Mouse (Mus musculus): ENCODE measurements around the gene Flnc. TPM values are rescaled to one million over a fixed set of nuclear protein-coding genes. Genes with fewer than 3 reads are reported as not detected.

Flnc gene
- polyA plus RNA-seq (2014; fragmentation: Illumina TruSeq; extraction: RNeasy Lipid Tissue Mini Kit (QIAGEN cat#74804); ENCODE audit: low read depth, low replicate concordance) = 4.9 TPM

DNA sequence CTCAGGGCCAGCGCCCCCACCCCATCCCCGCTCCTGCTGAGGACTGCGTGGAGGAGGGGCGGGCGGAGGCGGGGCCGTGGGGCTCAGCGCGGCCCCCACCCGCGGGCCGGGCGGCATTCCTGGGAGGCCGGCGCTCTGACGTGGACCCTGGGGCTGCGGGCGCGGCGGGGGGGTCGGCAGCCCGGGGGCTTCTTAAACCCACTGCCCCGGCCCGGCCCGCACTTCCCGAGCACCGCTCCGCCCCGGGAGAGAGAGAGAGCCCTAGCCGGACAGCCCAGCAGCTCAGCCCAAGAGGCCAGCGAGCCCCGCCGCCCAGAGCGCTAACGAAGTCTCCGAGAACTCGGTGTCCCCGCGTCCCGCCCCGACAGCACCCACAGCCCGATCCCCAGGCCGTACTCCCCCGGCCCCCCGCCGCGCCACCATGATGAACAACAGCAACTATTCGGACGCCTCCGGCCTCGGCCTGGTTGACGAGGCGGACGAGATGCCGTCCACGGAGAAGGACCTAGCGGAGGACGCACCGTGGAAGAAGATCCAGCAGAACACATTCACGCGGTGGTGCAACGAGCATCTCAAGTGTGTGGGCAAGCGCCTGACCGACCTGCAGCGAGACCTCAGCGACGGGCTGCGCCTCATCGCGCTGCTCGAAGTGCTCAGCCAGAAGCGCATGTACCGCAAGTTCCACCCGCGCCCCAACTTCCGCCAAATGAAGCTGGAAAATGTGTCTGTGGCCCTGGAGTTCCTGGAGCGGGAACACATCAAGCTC is at the start of gene Flnc:
Gene Flnc (plus strand): TSS at position 219 of the 766 bp plus-strand sequence.

DNA sequence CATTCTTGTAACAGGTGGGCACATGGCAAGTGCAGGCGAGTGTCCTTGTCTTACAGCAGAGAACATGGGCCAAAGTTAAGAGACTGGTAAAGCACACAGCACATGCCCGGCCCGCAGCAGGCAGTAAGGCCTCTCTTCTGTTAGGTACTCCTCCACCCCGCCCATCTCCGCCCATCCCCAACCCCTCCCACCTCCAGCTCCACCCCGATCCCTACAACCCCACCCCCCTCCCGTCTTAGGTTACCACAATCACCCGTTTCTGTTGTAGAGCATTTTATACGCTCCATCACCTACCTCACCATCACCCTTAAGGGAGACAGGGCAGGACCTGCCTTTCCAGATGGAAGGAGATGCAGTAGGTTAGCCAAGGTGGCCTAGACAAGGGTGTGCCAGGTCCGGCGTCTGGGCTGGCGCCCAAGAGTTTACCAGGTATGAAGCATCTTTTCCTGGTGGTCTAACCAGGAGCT is 45.0 kb upstream of the Flnc start, which contains the start of gene Opn1sw:
Gene Opn1sw (minus strand): TSS at position 417 of the 467 bp plus-strand sequence.

DNA sequence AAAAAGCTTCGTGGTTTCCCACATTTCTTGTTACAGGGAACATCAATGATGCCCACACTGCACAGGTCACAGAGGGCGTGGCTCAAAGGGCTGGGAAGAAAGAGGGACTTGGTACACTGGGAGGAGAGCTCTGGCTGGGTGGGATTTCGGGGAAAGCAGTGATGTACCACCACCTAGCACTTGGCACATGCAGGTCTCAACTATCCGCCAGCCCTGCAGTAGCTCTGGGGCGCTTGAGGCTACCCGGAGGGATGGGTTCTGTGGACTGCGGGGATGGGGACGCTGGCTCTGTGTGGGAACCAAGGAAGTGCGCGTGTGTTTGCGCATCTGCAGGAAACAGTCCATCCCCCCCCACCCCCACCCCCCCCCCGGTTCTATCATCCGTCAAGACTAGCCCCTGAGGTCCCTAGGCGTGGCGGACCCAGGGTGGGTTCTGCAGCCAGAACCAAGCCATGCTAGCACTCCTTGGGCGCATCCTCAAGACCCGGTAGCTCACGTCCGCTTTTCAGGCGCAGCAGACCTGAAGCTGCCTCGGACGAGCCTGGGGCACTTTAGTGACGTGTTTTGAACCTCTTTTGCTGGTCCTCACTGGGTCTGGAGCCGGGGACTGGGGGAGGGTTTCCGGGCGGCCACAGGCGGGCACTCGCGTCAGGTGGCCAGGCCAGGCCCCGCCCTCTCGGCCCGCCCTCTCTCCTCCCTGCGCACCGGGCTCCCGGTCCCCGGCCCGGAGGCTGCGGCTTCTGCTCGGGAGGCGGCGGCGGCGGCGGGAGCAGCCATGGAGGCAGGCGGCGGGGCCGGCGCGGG is 36.9 kb upstream of the Flnc start, which contains the start of gene Ccdc136:
Gene Ccdc136 (plus strand): TSS at position 400 of the 804 bp plus-strand sequence.

DNA sequence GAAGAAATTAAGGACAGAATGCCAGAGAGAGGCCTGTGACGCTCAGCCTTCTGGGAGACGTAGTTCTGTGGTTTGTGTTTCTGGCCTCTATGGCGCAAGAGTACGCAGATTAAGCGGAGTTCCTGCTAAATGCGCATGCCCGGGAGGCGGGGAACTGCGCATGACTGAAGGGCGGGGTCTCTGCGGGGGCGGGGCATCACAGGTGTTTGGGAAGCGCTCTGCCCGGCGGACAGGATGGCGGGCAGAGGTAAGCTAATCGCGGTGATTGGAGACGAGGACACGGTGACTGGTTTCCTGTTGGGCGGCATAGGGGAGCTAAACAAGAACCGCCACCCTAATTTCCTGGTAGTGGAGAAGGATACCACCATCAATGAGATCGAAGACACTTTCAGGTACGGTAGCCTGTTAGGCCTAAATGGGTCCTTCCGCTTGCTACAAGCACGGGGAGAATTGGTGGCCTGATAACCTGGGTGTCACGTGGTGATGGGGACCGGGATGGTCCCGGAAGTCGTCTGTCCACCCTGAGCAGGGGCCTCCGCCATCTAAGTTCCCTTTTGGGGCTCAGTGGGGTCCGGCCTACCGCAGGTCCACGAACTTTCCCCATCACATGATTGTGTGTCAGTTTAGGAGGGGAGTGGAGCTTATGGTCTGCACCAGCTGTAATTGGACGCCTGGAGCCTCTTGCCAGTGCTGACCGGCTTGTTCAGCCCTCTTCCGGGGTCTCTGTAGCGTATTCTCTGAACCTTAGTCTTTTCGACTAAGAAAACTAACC is 34.7 kb downstream of the Flnc start, which contains the start of gene Atp6v1f:
Gene Atp6v1f (plus strand): TSS at position 136 of the 772 bp plus-strand sequence.

DNA sequence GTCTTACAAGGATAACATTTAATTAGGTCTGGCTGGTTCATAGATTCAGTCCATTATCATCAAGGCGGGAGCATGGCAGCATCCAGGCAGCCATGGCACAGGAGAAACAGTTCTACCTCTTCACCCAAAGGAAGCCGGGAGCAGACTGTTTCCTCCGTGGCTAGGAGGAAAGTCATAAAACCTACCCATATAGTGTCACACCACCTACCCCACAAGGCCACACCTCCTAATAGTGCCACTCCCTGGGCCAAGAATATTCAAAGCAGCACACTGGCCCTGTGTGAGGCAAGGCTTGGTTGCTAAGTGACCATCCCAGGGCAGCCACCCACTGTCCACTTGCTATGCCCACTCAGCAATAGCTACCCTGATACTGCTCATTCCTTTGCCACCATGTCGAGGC is 38.1 kb downstream of the Flnc start, which contains the start of gene Atp6v1fnb:
Gene Atp6v1fnb (plus strand): TSS at position 301 of the 400 bp plus-strand sequence.

DNA sequence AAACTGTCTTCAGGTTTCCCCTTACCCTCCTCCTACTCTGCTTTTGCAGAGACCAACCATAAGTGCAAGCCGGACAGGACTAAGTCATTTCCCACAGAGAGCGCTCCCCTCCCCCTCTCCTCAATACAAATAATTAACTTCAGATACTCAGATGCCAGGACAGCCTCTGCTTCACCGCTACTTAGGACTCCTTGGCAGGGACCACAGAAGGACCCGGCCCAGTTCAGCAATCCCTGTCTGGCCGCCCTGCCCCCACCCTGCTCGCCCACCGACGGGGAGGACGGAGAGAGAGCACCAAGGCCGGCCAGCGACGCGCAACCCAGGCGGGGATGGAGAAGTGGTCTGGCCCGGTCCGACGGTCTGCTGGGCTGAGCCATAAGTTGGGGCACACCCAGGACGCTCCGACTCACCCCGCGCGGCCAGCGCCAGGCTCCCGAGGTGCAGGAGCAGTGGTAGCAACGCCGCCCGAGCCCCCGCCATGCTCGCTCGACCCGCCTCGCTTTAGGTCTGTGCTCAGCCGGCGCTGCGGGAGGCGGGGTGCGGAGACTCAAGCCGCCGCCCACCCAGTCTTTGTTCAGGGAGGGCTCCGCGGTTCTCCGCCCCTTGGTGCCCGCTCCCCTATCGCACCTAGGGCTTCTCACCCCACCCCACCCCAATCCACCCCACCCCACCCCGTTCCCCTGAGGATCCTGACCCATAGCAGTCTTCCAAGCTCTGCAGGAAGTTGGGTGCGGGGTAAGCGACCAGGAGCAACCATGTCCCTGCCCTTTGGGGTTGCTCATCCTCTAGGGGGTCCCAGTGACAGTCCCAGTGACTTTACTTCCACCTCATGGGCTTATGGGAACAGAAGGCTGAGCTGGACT is 74.6 kb downstream of the Flnc start, which contains the start of gene Kcp:
Gene Kcp (minus strand): TSS at position 506 of the 863 bp plus-strand sequence.

Other genes starting within 250 kb of the Flnc start
- gene Impdh1, start 216.9 kb upstream of the Flnc start, polyA plus RNA-seq (2014; fragmentation: Illumina TruSeq; extraction: RNeasy Lipid Tissue Mini Kit (QIAGEN cat#74804); ENCODE audit: low read depth, low replicate concordance) = 24.2 TPM
- 11.6 TPM for gene Hilpda, start 160.8 kb upstream of the Flnc start, polyA plus RNA-seq (2014; fragmentation: Illumina TruSeq; extraction: RNeasy Lipid Tissue Mini Kit (QIAGEN cat#74804); ENCODE audit: low read depth, low replicate concordance)
- 19.9 TPM for gene Fam71f2, start 153.7 kb upstream of the Flnc start, polyA plus RNA-seq (2014; fragmentation: Illumina TruSeq; extraction: RNeasy Lipid Tissue Mini Kit (QIAGEN cat#74804); ENCODE audit: low read depth, low replicate concordance)
- gene Fam71f1, start 114.1 kb upstream of the Flnc start, polyA plus RNA-seq (2014; fragmentation: Illumina TruSeq; extraction: RNeasy Lipid Tissue Mini Kit (QIAGEN cat#74804); ENCODE audit: low read depth, low replicate concordance) = 5.7 TPM
- gene Calu, start 85.2 kb upstream of the Flnc start, polyA plus RNA-seq (2014; fragmentation: Illumina TruSeq; extraction: RNeasy Lipid Tissue Mini Kit (QIAGEN cat#74804); ENCODE audit: low read depth, low replicate concordance) = 164 TPM
- not detected for gene Opn1sw, start 44.8 kb upstream of the Flnc start, polyA plus RNA-seq (2014; fragmentation: Illumina TruSeq; extraction: RNeasy Lipid Tissue Mini Kit (QIAGEN cat#74804); ENCODE audit: low read depth, low replicate concordance)
- 37.0 TPM for gene Ccdc136, start 36.9 kb upstream of the Flnc start, polyA plus RNA-seq (2014; fragmentation: Illumina TruSeq; extraction: RNeasy Lipid Tissue Mini Kit (QIAGEN cat#74804); ENCODE audit: low read depth, low replicate concordance)
- 195 TPM for gene Atp6v1f, start 34.5 kb downstream of the Flnc start, polyA plus RNA-seq (2014; fragmentation: Illumina TruSeq; extraction: RNeasy Lipid Tissue Mini Kit (QIAGEN cat#74804); ENCODE audit: low read depth, low replicate concordance)
- 0.72 TPM for gene Atp6v1fnb, start 38.2 kb downstream of the Flnc start, polyA plus RNA-seq (2014; fragmentation: Illumina TruSeq; extraction: RNeasy Lipid Tissue Mini Kit (QIAGEN cat#74804); ENCODE audit: low read depth, low replicate concordance)
- gene Kcp, start 74.7 kb downstream of the Flnc start, polyA plus RNA-seq (2014; fragmentation: Illumina TruSeq; extraction: RNeasy Lipid Tissue Mini Kit (QIAGEN cat#74804); ENCODE audit: low read depth, low replicate concordance) = 4.2 TPM
- 11.7 TPM for gene Irf5, start 93.4 kb downstream of the Flnc start, polyA plus RNA-seq (2014; fragmentation: Illumina TruSeq; extraction: RNeasy Lipid Tissue Mini Kit (QIAGEN cat#74804); ENCODE audit: low read depth, low replicate concordance)
- gene Tnpo3, start 176.6 kb downstream of the Flnc start, polyA plus RNA-seq (2014; fragmentation: Illumina TruSeq; extraction: RNeasy Lipid Tissue Mini Kit (QIAGEN cat#74804); ENCODE audit: low read depth, low replicate concordance) = 45.9 TPM